Mouse (Mus musculus) intestine, embryonic 16.5 days (tissue): ENCODE results near the gene Tbc1d16. TPM values are rescaled to one million over a fixed set of nuclear protein-coding genes. Genes with fewer than 3 reads are reported as not detected.
"Not testable (repeated sequence)": the region's sequence is repeated elsewhere in the genome, so short reads cannot be mapped to it uniquely, and the experiment has no call there.

ENCODE experiments used
- ATAC-seq: fragments of 200-750 bp; cut with Nextera tagmentation; 2 replicates; pipeline ENCODE4 v1.8.0; 2017; ENCODE audit warnings: moderate TSS enrichment, moderate library complexity
- H3K27ac ChIP-seq: fragments of 300-500 bp; sonication (generic); 2 replicates; pipeline ENCODE4 v1.5.1; 2014; ENCODE audit warnings: mild to moderate bottlenecking, low read length
- H3K27me3 ChIP-seq: fragments of 300-500 bp; sonication (generic); replicated peaks from 2 replicates; pipeline ENCODE4 v1.6.1; 2014; ENCODE audit warnings: low read length, control low read depth, mixed read lengths; ENCODE audit not compliant: control insufficient read depth, insufficient read depth
- H3K36me3 ChIP-seq: fragments of 300-500 bp; sonication (generic); 2 replicates; pipeline ENCODE4 v1.6.1; 2014; ENCODE audit warnings: low read length, control low read depth; ENCODE audit not compliant: control insufficient read depth, insufficient read depth
- H3K4me1 ChIP-seq: fragments of 300-500 bp; sonication (generic); 2 replicates; pipeline ENCODE4 v1.6.1; 2014; ENCODE audit warnings: low read length, control low read depth, mixed read lengths; ENCODE audit not compliant: control insufficient read depth, insufficient read depth
- H3K4me2 ChIP-seq: fragments of 300-500 bp; sonication (generic); 2 replicates; pipeline ENCODE4 v1.6.1; 2014; ENCODE audit warnings: low read depth, low read length, control low read depth
- H3K4me3 ChIP-seq: fragments of 300-500 bp; sonication (generic); 2 replicates; pipeline ENCODE4 v1.5.1; 2014; ENCODE audit warnings: mild to moderate bottlenecking, low read length
- H3K9ac ChIP-seq: fragments of 300-500 bp; sonication (generic); 2 replicates; pipeline ENCODE4 v1.6.1; 2014; ENCODE audit warnings: low read depth, low read length
- H3K9me3 ChIP-seq: fragments of 300-500 bp; sonication (generic); 2 replicates; pipeline ENCODE4 v1.6.1; 2016; ENCODE audit warnings: low read length, control low read depth; ENCODE audit not compliant: control insufficient read depth
- WGBS: fragments of 180-500 bp; shearing (Covaris S2); extraction: QIAGEN DNeasy Blood & Tissue Kit; methylation state at CpG from one replicate; pipeline ENCODE4 v1.1.7; 2014; 5-methylcytosine and 5-hydroxymethylcytosine counted together
- polyA plus RNA-seq: library from polyadenylated mRNA; unstranded; fragments of >200 nt; fragmentation: Nextera tagmentation; extraction: Ambion mirVana; gene quantifications from 2 replicates; pipeline ENCODE4 v1.2.1, GENCODE M21; 2015

Tbc1d16 gene
- polyA plus RNA-seq, 1 experiment from 2014 or later = 12.7 TPM

GRCm38 (mm10) chr11:119106289-119106688 is 122.0 kb downstream of the Tbc1d16 start:
- Histone ChIP-seq H3K9me3 (no peaks in the 10 kb centered on the region), H3K27ac (peak overlapping the region; percentile 57), H3K36me3 (no peaks in the 10 kb centered on the region), H3K4me3 (no peak overlapping the region), H3K4me2 (0 out of 2 replicates have a peak overlapping the region, but pooled peaks have one; percentile 2), H3K27me3 (no peaks in the 10 kb centered on the region), H3K9ac (0 out of 2 replicates have a peak overlapping the region, but pooled peaks have one; percentile 34), H3K4me1 (peaks cover 12% of the 10 kb centered on the region)
- WGBS = 33% methylated on average over 6 of the region's 6 CpGs
- peak; percentile 82 for ATAC-seq

- Histone ChIP-seq H3K27me3 (no peaks in the 10 kb centered on the region), H3K36me3 (no peaks in the 10 kb centered on the region), H3K9me3 (no peaks in the 10 kb centered on the region), H3K4me3 (no peak overlapping the region), H3K4me2 (0 out of 2 replicates have a peak overlapping the region, but pooled peaks have one; percentile 2), H3K9ac (peak overlapping the region; percentile 34; the same call in 1 of the 2 replicates), H3K27ac (peak overlapping the region; percentile 57), H3K4me1 (peaks cover 12% of the 10 kb centered on the region)
- peak; percentile 54 for ATAC-seq
- WGBS = 21% methylated on average over 8 of the region's 8 CpGs
These were observed 122.6 kb downstream of the Tbc1d16 start for GRCm38 (mm10) chr11:119105748-119106147.

GRCm38 (mm10) chr11:119105071-119105609 is 123.2 kb downstream of the Tbc1d16 start:
- no peak for ATAC-seq
- Histone ChIP-seq H3K36me3 (no peaks in the 10 kb centered on the region), H3K9ac (0 out of 2 replicates have a peak overlapping the region, but pooled peaks have one; percentile 34), H3K9me3 (no peaks in the 10 kb centered on the region), H3K4me3 (no peak overlapping the region), H3K27ac (peak overlapping the region; percentile 57; the same call in 1 of the 2 replicates), H3K4me2 (0 out of 2 replicates have a peak overlapping the region, but pooled peaks have one; percentile 2), H3K4me1 (peaks cover 12% of the 10 kb centered on the region), H3K27me3 (no peaks in the 10 kb centered on the region)
- 57% methylated on average over 7 of the region's 7 CpGs for WGBS

- ATAC-seq = no peak
- H3K9me3 ChIP-seq = no peaks in the 10 kb centered on the region
- no peaks in the 10 kb centered on the region for H3K36me3 ChIP-seq
- 80% methylated on average over 3 of the region's 3 CpGs for WGBS
- H3K27ac ChIP-seq = no peak overlapping the region
- H3K4me3 ChIP-seq = no peak overlapping the region
- no peak overlapping the region for H3K4me2 ChIP-seq
- no peaks in the 10 kb centered on the region for H3K27me3 ChIP-seq
- no peak overlapping the region for H3K9ac ChIP-seq
- peaks cover 12% of the 10 kb centered on the region for H3K4me1 ChIP-seq
These were observed 124.3 kb downstream of the Tbc1d16 start for GRCm38 (mm10) chr11:119103991-119104390.

GRCm38 (mm10) chr11:119100355-119100754 is 127.9 kb downstream of the Tbc1d16 start:
- H3K4me3 ChIP-seq, H3K27ac ChIP-seq, H3K4me2 ChIP-seq, H3K9me3 ChIP-seq, H3K9ac ChIP-seq, H3K27me3 ChIP-seq, ATAC-seq, H3K36me3 ChIP-seq: not testable (repeated sequence)
- peaks cover 10% of the 10 kb centered on the region for H3K4me1 ChIP-seq
- WGBS = 63% methylated on average over 4 of the region's 4 CpGs

GRCm38 (mm10) chr11:119098202-119098601 is 130.1 kb downstream of the Tbc1d16 start:
- WGBS = 67% methylated on average over 4 of the region's 4 CpGs
- H3K36me3 ChIP-seq = no peaks in the 10 kb centered on the region
- H3K9me3 ChIP-seq = no peaks in the 10 kb centered on the region
- no peak overlapping the region for H3K4me2 ChIP-seq
- no peak overlapping the region for H3K27ac ChIP-seq
- no peak overlapping the region for H3K4me3 ChIP-seq
- H3K27me3 ChIP-seq = no peaks in the 10 kb centered on the region
- ATAC-seq = no peak
- no peak overlapping the region for H3K9ac ChIP-seq
- H3K4me1 ChIP-seq = peaks cover 7% of the 10 kb centered on the region; the same call in 1 of the 2 replicates

GRCm38 (mm10) chr11:119095441-119095840 is 132.9 kb downstream of the Tbc1d16 start:
- no peaks in the 10 kb centered on the region for H3K9me3 ChIP-seq
- peak overlapping the region; percentile 27; the same call in 1 of the 2 replicates for H3K9ac ChIP-seq
- no peak overlapping the region for H3K27ac ChIP-seq
- peaks cover 21% of the 10 kb centered on the region for H3K4me1 ChIP-seq
- H3K4me3 ChIP-seq = no peak overlapping the region
- no peaks in the 10 kb centered on the region for H3K36me3 ChIP-seq
- 29% methylated on average over 3 of the region's 3 CpGs for WGBS
- H3K27me3 ChIP-seq = no peaks in the 10 kb centered on the region
- no peak for ATAC-seq
- no peak overlapping the region for H3K4me2 ChIP-seq

- 33% methylated on average over 1 of the region's 1 CpGs for WGBS
- H3K4me1 ChIP-seq = peaks cover 41% of the 10 kb centered on the region
- no peak overlapping the region for H3K4me3 ChIP-seq
- no peak overlapping the region for H3K9ac ChIP-seq
- H3K9me3 ChIP-seq = no peaks in the 10 kb centered on the region
- peaks cover 12% of the 10 kb centered on the region for H3K27me3 ChIP-seq
- no peak overlapping the region for H3K27ac ChIP-seq
- no peaks in the 10 kb centered on the region for H3K36me3 ChIP-seq
- no peak for ATAC-seq
- no peak overlapping the region for H3K4me2 ChIP-seq
These were observed 135.0 kb downstream of the Tbc1d16 start for GRCm38 (mm10) chr11:119093322-119093721.
